Mouse (Mus musculus) brain, embryonic 14.5 days (tissue): ENCODE results near the gene Pknox2.

Experiments used
- CTCF ChIP-seq: fragments of 200-500 bp; IDR thresholded peaks from 2 replicates; pipeline ENCODE4 v1.5.1; 2012; ENCODE audit warnings: inconsistent platforms, mild to moderate bottlenecking, moderate library complexity, borderline replicate concordance; ENCODE audit not compliant: insufficient read depth, insufficient read length; ENCODE audit errors: extremely low read depth
- POLR2A ChIP-seq: fragments of 200-500 bp; IDR thresholded peaks from 2 replicates; pipeline ENCODE4 v1.6.1; 2012; ENCODE audit warnings: mild to moderate bottlenecking, inconsistent platforms, borderline replicate concordance; ENCODE audit not compliant: poor library complexity, insufficient read depth, insufficient read length, severe bottlenecking; ENCODE audit errors: extremely low read depth

- no peak for TF ChIP-seq POLR2A
- no peak for TF ChIP-seq CTCF
These were observed 79.8 kb downstream of the Pknox2 start for GRCm38 (mm10) chr9:37067473-37067830.
